Mouse (Mus musculus) urinary bladder, postnatal 4 days (tissue): Measurements from ENCODE around the gene Fam102a.
"Not testable (repeated sequence)": the region's sequence is repeated elsewhere in the genome, so short reads cannot be mapped to it uniquely, and the experiment has no call there.

Experiments
- DNase-seq, 2 experiments: peaks; one replicate each; pipeline ENCODE4 v3.0.0; 2021 to 2022; ENCODE audit warnings: low spot score in 2 of 2

Gene Fam102a

GRCm38 (mm10) chr2:32534733-32535471 is at the start of gene Fam102a:
Gene Fam102a, plus strand, starts transcription at chr2:32535332.
- DNase-seq = peak; percentile 99 to 100

GRCm38 (mm10) chr2:32485751-32486150 is 49.4 kb upstream of the Fam102a start:
- DNase-seq = no peak

DNA sequence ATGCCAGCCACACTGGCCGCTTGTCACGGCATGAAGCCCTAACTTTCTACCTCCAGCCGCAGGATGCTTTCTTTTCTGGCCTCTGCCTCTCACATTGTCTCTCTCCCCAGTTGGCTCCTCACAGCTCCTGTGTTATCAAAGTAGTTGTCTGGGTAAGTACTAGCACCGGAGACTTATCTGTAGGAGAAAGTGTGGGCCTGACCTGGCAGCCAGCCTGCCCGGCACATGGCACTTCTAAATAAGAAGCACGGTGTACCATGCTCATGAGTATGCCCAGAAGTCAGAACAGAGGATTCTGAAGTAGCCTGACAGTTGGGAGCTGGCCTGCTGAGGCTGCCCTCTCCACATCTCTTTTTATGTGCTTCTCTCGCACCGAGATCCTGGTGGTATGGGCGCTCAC is 49.0 kb upstream of the Fam102a start:
- DNase-seq = no peak

DNA sequence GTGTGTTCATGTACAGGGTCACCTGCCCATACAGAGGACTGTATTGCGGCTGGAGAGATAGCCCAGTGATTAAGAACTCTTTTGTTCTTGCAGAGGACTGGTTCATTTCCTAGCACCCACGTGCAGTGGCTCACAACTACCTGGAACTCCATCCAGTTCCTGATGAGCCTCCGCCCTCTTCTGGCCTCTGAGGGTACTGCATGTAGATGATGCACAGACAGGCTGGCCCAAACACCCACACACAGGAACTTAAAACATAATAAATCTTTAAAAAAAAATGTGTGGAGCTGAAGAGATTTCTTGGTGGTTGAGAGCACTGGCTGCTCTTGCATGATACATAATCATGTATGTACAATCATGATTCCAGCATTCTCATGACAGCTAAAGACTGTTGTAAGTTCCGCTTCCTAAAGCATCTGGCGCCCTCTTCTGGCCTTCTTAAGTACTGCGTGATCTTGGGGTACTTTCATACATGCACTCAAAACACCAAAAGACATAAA is 48.0 kb upstream of the Fam102a start:
- DNase-seq = peak; percentile 77 to 94

DNA sequence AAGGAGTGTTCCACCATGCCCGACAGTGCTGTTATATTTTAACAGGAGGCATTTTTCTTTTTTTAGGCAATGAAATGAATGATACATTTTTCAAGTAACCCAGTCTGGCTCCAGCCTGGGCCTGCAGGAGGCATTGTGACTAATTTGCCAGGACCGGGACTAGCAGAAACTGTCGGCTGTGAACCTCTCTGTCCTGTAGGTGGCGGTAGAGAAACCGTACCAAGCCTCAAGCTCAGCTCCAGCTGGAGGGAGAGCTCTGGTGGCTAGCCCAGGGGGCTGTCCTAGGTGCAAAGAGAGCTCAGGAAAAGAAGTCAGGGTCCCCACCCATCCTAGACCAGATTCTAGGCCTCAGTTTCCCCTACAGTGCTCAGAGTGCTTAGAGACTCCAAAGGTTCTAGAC is 46.5 kb upstream of the Fam102a start:
- DNase-seq = peak; percentile 73 to 80

DNA sequence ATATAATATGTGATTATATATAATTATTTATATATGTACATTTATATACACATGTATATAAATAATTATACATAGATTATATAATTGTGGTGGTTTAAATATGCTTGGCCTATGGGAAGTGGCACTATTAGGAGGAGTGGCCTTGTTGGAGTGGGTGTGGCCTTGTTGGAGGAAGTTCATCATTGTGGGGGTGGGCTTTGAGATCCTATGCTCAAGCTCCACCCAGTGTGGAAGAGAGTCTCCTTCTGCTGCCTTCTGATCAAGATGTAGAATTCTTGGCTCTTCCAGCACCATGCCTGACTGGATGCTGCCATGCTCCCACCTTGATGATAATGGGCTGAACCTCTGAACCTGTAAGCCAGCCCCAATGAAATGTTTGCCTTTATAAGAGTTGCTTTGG is 44.4 kb upstream of the Fam102a start:
- DNase-seq = not testable (repeated sequence)

DNA sequence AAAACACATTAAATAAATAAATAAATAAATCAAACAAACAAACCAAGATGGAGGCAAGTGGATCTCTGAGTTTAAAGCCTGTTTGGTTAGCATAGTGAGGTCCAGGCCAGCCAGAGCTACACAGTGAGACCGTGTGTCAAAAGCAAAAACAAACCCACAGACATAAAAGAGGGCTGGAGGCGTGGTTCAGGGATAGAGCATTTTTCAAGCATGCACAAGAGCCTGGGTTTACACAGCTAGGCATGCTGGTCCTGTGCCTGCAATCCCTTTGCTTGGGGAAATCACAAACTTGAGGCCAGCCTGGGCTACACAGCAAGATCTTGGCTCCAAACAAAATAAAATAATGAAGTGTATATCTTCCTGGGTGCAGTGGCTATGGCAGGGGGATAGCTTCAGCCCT is 42.5 kb upstream of the Fam102a start:
- no peak for DNase-seq

DNA sequence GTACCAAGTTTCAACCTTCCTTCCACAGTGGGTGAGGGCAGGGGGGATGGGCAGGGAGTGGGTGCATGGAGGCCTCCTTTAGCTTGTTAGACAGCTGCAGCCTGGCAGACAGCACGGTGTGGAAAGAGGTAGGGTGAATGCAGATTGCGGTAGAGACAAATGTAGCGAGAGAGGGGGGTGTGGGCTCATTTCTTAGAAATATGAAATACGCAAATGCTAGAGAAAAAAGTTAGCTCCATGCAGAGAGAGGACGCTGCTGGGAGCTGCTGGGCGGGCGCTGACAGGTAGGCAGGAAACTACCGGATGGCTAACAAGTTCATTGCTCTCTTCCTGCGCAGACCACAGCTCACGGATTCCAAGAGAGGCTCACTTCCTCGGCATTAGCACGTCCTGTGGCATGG is 41.8 kb upstream of the Fam102a start:
- DNase-seq = no peak

GRCm38 (mm10) chr2:32494522-32494921 is 40.6 kb upstream of the Fam102a start:
- no peak for DNase-seq

- no peak for DNase-seq
These were observed 39.9 kb upstream of the Fam102a start for GRCm38 (mm10) chr2:32495185-32495726.

GRCm38 (mm10) chr2:32496190-32496589 is 38.9 kb upstream of the Fam102a start:
- DNase-seq = no peak

- no peak for DNase-seq
These were observed 35.8 kb upstream of the Fam102a start for GRCm38 (mm10) chr2:32499365-32499764.

DNA sequence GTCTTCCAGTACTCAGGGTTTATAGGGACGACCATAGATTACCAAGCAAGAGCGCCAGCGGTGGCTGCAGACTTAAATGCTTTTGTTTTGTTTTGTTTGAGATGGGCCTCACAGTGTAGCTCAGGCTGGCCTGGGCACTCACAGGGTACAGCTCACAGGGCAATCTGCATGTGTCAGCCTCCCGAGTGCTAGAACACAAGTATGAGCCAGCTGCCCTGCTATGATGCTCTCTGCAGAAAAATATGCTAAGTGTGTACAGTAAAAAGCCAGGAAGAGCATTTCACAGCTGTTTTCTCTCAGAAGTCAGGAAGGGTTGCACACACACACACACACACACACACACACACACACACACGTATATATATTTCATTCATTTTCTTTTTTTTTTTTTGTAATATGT is 34.7 kb upstream of the Fam102a start:
- no peak for DNase-seq

DNA sequence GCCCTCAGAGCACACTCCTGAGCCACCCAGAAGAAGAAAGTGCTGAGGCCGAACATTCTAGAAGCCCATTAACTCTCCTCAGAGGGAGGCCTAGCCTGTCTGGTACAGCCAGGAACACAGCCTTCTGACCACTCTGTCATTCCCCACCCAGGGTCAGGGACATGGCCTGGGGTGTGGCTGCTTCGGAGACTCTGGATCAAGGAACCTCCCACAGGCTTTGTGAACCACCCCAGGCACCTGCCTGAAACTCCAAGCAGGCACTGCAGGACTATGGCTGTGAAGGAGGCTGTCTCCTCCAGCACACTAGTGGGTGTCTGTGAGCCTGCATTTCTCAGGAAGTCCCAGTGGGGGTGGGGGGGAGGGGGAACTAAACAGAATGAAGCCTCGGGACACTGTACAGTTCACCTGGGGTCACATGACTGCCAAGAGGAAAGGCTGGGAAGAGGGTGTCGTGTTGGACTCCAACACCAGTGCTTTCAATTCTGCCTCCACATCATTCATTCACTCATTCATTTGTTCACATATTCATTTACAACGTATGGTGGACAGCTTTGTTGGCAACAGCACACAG is 33.3 kb upstream of the Fam102a start:
- DNase-seq = no peak

DNA sequence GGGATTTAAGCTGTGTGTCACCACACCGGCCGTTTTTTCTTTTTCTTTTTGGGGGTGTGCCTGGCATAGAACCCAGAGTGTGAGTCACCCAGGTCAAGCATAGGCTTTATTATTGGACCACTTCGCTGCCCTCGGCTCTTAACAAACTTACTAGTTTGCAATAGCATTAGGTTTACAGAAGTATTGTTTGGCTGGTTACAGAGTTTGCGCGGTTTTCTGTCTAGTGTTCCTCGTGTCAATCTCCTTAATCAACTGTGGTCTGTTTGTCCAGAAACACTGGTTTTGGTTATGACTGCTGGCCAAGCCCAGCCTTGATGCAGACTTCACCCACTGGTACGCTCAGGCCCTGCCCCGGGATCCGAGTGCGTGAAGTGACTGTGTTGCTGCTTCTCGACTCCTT is 32.3 kb upstream of the Fam102a start:
- DNase-seq = no peak

DNA sequence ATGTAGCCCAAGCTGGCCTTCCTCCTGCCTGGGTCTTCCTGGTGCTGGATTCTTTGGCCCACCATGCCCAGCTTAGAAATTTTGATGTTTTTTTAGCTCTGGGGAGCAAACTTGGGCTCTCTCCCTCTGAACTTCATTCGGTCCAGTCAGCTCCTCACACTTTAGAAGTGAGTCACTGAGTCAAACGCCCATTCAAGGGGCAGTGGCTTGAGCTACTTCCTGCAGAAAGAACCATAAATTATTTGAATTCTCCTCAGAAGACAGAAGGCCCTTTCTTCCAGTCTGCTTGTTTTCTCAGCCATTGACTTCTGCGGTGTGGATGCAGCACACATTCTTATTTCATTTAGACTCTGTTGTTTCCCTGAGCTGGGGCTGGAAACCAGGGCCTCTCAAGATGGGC is 31.5 kb upstream of the Fam102a start:
- DNase-seq = no peak

DNA sequence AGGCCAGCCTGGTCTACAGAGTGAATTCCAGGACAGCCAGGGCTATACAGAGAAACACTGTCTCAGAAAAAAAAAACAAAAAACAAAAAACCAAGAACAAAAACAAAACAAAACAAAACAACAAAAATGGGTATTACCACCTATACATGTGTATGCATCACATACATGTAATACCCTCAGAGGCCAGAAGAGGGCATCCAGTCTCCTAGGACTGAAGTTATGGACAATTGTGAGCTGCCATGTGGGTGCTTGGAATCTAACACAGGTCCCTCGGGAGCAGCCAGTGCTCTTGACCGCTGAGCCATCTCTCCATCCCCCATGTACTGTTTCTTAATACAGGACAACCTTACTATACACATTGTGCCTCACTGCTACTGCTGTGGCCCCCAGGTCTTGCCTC is 29.6 kb upstream of the Fam102a start:
- no peak for DNase-seq

GRCm38 (mm10) chr2:32506673-32507668 is 28.2 kb upstream of the Fam102a start:
- no peak for DNase-seq

GRCm38 (mm10) chr2:32507906-32508305 is 27.2 kb upstream of the Fam102a start:
- DNase-seq = no peak

DNA sequence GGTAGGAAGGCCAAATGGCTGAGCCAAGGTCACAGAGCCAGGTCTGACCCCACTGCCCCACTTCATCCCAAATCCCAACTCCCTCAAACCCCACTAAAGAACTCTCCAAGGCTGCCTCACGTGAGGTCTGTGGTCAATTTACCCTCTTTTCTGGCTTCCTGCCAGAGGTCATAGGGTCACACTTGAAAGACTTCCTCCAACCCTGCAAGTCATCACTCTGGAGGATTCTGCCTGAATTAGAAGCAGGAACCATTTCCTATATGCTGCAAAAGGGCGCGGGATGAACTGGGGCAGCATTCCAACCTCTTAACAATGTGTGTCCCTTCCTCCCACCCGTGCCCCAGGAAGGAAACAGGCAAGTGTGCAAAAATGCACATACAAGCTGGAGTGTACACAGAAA is 25.8 kb upstream of the Fam102a start:
- no peak for DNase-seq

- DNase-seq = no peak
These were observed 25.2 kb upstream of the Fam102a start for GRCm38 (mm10) chr2:32509896-32510295.

DNA sequence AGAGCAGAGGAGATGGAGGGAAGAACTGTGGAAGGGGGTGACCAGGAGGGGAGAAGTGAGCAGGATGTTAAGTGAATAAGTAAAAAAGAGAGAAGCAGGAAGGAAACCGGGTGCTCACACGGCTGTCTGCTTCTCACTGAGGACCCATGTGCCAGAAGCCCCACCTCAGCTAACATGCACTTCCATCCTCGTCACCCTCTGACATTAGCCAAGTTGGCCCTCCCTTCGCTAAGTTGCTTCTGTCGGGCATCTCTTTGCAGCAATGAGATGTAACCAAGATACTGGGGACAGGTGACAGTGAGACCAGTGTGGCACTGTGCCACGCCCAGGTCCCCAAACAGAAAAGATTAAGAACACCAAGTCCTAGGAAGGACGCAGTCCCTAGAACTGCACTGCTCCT is 22.5 kb upstream of the Fam102a start:
- DNase-seq = no peak
